Mouse (Mus musculus) splenic B cell, adult 2 months (primary cell): ENCODE results near the gene Copz2.

Source experiments
- DNase-seq: peaks from one replicate; pipeline ENCODE4 v3.0.0-alpha.2; 2011; ENCODE audit warnings: low read depth, low spot score
- H3K27me3 ChIP-seq: 2 replicates; pipeline ENCODE4 v1.6.1; 2012; ENCODE audit warnings: mild to moderate bottlenecking, low read length, moderate library complexity, mixed read lengths; ENCODE audit not compliant: control insufficient read depth, poor library complexity, insufficient read depth, severe bottlenecking
- H3K36me3 ChIP-seq: 2 replicates; pipeline ENCODE4 v1.6.1; 2012; ENCODE audit warnings: mild to moderate bottlenecking, low read length, moderate library complexity, mixed read lengths; ENCODE audit not compliant: control insufficient read depth, poor library complexity, insufficient read depth, severe bottlenecking

The Copz2 gene

GRCm38 (mm10) chr11:96823471-96823837, 26.2 kb upstream of the Copz2 start:
- peaks cover 11% of the 10 kb centered on the region for H3K36me3 ChIP-seq
- DNase-seq = no peak
- no peaks in the 10 kb centered on the region for H3K27me3 ChIP-seq

GRCm38 (mm10) chr11:96823880-96824782, 25.5 kb upstream of the Copz2 start:
- H3K36me3 ChIP-seq = peaks cover 9% of the 10 kb centered on the region
- H3K27me3 ChIP-seq = no peaks in the 10 kb centered on the region
- peak; percentile 91 for DNase-seq

GRCm38 (mm10) chr11:96824783-96825495, 24.7 kb upstream of the Copz2 start:
- DNase-seq = no peak
- no peaks in the 10 kb centered on the region for H3K27me3 ChIP-seq
- H3K36me3 ChIP-seq = peaks cover 4% of the 10 kb centered on the region

GRCm38 (mm10) chr11:96826481-96826880, 23.2 kb upstream of the Copz2 start:
- no peak for DNase-seq
- H3K27me3 ChIP-seq = no peaks in the 10 kb centered on the region

GRCm38 (mm10) chr11:96827062-96827581, 22.5 kb upstream of the Copz2 start:
- Histone ChIP-seq H3K36me3 (no peaks in the 10 kb centered on the region), H3K27me3 (no peaks in the 10 kb centered on the region)
- no peak for DNase-seq

More at GRCm38 (mm10) chr11:96826481-96826880, 23.2 kb upstream of the Copz2 start:
- H3K36me3 ChIP-seq = peaks cover 1% of the 10 kb centered on the region; the same call in 1 of the 2 replicates

GRCm38 (mm10) chr11:96827917-96828316, 21.8 kb upstream of the Copz2 start:
- no peak for DNase-seq
- no peaks in the 10 kb centered on the region for H3K36me3 ChIP-seq
- no peaks in the 10 kb centered on the region for H3K27me3 ChIP-seq

- no peak for DNase-seq
- H3K36me3 ChIP-seq = no peaks in the 10 kb centered on the region
- no peaks in the 10 kb centered on the region; the same call in 1 of the 2 replicates for H3K27me3 ChIP-seq
These were observed 20.8 kb upstream of the Copz2 start for GRCm38 (mm10) chr11:96828881-96829280.

GRCm38 (mm10) chr11:96829403-96829812, 20.3 kb upstream of the Copz2 start:
- no peaks in the 10 kb centered on the region; the same call in 1 of the 2 replicates for H3K27me3 ChIP-seq
- no peaks in the 10 kb centered on the region for H3K36me3 ChIP-seq
- peak; percentile 78 for DNase-seq

- no peaks in the 10 kb centered on the region for H3K36me3 ChIP-seq
- H3K27me3 ChIP-seq = no peaks in the 10 kb centered on the region; the same call in 1 of the 2 replicates
- DNase-seq = peak; percentile 98
These were observed 19.7 kb upstream of the Copz2 start, which contains the start of gene Nfe2l1 for GRCm38 (mm10) chr11:96829813-96830538. Gene Nfe2l1 (minus strand): TSS chr11:96829968.

- no peak for DNase-seq
- Histone ChIP-seq H3K36me3 (no peaks in the 10 kb centered on the region), H3K27me3 (no peaks in the 10 kb centered on the region; the same call in 1 of the 2 replicates)
These were observed 19.0 kb upstream of the Copz2 start for GRCm38 (mm10) chr11:96830539-96831216.

GRCm38 (mm10) chr11:96831516-96831915, 18.2 kb upstream of the Copz2 start:
- no peak for DNase-seq
- no peaks in the 10 kb centered on the region; the same call in 1 of the 2 replicates for H3K27me3 ChIP-seq
- H3K36me3 ChIP-seq = no peaks in the 10 kb centered on the region

GRCm38 (mm10) chr11:96832541-96832940, 17.1 kb upstream of the Copz2 start:
- Histone ChIP-seq H3K27me3 (no peaks in the 10 kb centered on the region; the same call in 1 of the 2 replicates), H3K36me3 (no peaks in the 10 kb centered on the region)
- no peak for DNase-seq

- no peaks in the 10 kb centered on the region for H3K36me3 ChIP-seq
- DNase-seq = no peak
- no peaks in the 10 kb centered on the region; the same call in 1 of the 2 replicates for H3K27me3 ChIP-seq
These were observed 16.7 kb upstream of the Copz2 start for GRCm38 (mm10) chr11:96832973-96833372.

GRCm38 (mm10) chr11:96834127-96834526, 15.5 kb upstream of the Copz2 start:
- H3K36me3 ChIP-seq = no peaks in the 10 kb centered on the region
- DNase-seq = no peak

More at GRCm38 (mm10) chr11:96834127-96834526, 15.5 kb upstream of the Copz2 start:
- no peaks in the 10 kb centered on the region; the same call in 1 of the 2 replicates for H3K27me3 ChIP-seq
